Mouse (Mus musculus): ENCODE results near the gene Hoxb3. TPM values are rescaled to one million over a fixed set of nuclear protein-coding genes. Genes with fewer than 3 reads are reported as not detected.

Hoxb3 gene
- polyA plus RNA-seq, 2 experiments from 2014 or later: not detected

DNA sequence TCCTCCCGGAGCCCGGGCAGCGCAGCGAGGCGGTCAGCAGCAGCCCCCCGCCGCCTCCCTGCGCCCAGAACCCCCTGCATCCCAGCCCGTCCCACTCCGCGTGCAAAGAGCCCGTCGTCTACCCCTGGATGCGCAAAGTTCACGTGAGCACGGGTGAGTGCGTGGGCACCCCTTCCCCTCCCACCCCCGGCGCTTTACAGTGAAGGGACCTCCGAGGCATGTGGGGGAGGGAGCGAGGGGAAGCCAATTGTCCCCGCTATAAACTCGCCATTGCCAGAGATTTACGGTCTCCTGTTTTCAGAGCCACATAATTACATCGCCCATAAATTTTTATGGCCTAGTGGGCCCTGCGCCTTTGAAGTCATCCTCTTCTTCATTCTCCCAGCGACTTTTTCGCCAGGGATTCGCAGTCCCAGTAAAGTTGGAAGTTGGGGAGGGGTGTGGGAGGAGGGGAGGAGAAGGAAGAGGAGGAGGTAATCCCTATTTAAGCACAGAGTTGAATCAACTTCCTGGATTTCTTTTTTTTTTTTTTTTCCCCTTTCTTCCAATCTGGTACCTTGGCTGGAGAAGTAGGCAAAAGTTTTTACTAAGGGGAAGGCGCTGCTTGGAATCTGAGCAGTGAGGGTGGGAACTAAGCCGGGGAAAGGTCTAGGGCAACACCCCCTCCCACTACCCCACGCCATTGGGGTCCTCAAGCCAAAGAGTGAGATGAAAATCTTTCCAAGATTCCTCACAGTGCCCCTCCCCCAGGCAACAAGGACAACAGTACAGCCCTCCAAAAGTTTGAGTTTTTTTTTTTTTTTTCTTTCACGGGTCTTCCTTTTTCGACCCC, 3.8 kb upstream of the Hoxb3 start:
- ATAC-seq: no peak

DNA sequence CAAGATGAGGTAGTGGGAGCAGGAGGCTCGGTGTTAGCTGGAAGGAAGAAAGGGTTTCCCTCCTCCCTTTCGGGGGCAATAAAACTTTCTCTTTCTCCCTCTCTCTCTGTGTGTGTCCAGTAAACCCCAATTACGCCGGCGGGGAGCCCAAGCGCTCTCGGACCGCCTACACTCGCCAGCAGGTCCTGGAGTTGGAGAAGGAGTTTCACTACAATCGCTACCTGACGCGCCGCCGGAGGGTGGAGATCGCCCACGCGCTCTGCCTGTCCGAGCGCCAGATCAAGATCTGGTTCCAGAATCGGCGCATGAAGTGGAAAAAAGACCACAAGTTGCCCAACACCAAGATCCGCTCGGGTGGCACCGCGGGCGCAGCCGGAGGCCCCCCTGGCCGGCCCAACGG, 3.2 kb upstream of the Hoxb3 start:
- no peak for ATAC-seq

DNA sequence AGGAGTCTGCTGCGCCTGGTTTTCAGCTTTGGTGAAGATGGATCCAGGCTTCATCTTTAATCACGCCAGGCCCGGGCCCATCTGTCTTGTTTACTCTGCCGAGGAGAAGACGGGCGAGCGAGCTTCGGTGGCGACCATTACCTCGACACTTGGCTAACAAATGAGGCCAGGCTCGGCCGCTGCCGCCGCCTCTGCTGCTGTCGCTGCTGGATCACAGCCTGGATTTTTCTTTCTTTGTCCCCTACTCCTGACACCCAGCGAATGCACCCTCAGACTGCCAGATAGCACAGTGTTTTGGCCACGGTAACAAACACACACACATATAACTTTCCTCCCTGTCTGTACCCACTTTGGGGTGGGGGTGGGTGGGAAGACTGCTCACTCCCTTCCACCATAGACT, 2.4 kb upstream of the Hoxb3 start:
- no peak for ATAC-seq

DNA sequence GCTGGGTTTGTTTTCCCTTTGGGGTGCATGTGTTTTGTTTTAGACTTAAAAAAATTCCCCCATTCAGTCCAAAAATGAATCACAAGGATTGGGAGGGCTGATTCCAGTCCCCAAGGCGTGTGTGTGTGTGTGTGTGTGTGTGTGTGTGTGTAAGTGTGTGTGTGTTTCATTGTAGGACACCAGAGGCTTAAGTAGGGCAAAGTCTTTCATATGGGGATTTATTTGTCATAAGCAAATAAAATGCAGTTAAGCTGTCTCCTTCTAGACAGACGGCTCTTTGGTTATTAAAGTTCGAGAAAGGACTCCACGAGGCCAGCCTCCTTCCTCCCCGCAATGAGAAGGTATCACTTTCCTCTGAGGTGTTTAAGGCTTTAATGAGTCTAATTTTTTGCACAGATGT, 1.3 kb upstream of the Hoxb3 start:
- ATAC-seq: no peak

DNA sequence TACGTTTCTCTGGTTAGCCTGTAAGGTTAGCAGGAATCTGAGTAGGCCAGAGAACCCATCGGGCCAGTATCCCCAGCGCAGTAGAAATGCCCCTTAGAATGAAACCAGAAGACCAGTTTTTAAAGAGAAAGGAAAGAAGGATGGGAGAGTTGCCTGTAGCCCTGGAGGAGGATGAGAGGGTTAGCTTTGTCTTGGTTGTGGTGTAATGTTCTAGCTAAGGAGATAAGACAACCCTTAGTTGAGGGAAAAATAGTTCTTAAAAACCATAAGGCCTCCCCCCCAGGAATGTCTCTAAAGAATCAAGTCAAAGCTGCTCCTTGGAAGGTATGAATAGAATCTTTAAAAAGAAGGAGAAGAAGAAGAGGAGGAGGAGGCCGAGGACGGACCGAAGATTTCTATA, 388 bp upstream of the Hoxb3 start:
- ATAC-seq: no peak

DNA sequence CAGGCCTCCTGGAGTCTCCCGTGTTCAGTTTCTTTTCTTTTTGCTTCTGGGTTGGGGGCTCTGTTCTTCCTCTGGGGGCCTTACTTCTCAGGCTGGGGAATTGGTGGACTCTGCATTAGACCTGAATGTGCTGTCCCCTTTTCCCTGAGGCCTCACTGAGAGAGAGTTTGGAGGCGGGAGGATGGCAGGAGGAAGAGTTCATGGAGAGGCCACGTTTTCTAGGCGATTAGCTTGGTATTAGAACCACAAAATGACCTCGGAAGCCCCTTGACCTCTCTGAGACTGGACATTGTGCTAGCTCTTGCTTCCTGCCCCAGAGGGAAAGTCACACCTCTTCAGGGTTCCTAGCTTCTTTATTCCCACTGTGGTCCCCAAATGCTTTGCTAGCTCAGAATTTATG, 999 bp downstream of the Hoxb3 start:
- ATAC-seq: no peak

DNA sequence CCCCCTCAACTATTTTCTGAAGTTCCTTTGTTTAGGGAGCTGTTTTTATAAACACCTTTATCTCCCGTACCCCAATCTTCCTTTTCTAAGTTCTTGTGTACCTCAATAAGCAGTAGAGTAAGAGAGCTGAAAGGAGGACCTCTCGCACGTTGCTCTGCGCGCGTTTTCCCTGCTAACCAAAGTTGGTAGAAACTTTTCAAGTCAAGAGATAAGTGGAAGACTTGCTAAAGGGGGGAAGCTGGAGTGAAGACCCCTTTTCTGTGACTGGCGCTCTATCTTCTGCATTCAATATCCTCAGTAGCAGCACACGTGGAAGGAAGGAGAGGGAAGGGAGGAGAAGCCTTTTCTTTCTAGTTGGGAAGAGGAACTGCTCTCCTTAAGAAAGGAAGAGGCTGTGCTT, 1.8 kb downstream of the Hoxb3 start:
- no peak for ATAC-seq

DNA sequence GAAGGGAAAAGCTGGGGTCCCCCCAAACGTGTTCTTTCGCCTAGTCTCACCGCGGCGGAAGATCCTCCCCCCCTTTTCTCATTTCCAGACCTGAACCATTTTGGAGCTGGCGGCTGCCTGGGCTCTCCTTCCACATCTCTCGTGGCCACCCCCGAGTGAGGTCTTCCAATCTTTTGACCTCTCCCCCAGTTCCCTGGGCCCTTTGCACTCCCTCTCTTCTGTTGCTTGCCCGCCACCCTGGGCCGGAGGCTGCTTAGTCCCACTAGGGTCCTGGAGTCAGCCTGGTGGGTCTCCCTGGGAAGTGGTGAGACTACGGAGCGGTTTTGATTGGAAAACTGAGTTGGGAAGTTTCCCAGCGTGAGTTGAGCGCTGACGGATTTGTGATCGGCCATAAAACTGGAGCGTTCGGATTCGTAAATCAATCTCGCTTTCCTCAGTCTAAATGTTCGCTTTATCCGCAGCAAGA, 2.7 kb downstream of the Hoxb3 start:
- ATAC-seq: no peak

DNA sequence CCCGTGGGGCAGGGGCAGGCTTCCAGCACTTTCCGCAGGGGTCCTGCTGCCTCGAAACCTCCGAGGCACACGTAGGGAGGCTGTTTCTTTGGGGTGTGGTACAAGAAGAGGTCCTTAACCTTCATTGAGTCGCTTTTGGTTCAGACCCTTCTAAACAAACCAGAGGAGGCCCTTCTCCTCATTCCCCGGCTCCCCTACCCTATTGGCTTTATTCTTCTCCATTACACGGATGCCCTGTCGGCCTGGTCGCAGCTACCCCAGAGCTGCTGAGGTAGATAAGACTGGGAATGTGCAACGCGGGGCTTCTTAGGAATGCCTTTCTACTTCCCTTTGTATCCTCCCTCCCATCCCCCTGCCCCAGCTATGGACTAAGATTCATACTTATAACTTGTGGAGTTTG, 3.6 kb downstream of the Hoxb3 start:
- no peak for ATAC-seq

DNA sequence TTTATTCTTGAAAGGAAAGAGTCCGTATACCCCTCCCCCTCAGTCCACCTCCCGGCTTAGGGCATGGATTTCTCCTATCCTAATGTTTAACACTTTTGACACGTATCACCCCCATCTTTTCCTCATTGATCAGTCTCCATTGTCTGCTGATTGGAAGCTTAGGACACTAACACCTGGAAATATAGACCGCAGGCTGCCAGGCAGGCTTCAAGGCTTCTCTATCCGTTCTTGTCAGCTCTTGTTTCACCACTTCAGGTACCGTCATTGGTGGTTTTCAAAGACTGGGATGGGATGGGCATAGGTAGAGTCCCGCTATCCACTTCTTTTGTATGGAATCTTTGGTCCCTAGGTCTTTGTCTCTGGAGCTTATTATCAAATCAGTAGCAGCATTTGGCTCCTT, 4.0 kb downstream of the Hoxb3 start:
- no peak for ATAC-seq

DNA sequence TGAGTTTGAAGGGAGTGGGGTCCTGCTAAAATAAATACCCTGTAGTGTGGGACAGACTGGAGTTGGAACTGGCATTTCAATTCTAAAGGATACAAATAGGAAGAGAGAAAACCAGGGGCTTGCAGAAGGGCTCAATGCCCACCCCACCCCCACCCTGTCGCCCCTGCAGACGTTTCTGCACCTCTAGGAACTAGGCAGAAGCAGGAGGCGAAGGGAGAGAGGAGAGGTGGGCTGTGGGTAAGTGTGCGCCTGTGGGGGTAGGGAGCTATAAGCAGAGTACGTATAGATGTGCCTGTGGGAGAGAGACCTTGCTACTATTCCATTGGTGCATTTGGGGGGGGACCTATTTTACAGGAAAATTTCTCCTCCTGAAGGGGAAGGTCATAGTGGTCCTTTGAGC, 4.6 kb downstream of the Hoxb3 start:
- no peak for ATAC-seq

DNA sequence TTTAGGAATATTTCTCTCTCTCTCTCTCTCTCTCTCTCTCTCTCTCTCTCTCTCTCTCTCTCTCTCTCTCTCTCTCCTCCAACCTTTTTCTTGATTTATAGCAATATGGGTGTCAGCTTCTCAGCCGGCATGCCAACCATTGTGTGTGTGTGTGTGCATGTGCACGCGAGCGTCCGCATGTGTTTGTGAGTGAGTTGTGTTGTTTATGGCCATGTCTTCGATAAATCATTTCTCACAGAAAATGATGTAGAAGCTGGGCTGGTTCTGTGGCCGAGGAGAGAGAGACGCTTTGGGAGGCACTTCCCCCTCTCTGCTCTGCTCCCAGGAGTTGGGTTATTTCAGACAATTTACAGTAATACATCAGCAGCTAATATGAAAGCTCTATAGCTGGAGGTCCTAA, 5.5 kb downstream of the Hoxb3 start:
- ATAC-seq: no peak

DNA sequence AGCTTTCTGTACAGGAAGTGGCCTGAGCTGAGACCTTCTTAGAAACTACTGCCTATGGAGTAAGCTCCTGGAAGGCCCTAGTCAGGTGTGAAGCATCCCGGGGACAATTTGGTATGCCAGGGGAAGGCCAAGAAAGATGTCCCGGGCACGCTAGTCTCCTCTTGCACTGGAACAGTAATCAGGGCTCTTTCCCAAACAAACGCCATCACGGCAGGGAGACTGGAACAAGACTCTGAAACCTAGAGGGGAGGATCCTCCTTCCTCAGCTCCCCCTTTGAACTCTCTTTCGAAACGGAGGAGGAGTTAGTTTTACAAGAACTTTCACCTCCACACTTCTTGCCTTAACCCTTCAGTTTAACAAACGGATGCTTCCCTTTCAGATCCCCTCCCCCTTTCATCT, 9.0 kb downstream of the Hoxb3 start:
- no peak for ATAC-seq

DNA sequence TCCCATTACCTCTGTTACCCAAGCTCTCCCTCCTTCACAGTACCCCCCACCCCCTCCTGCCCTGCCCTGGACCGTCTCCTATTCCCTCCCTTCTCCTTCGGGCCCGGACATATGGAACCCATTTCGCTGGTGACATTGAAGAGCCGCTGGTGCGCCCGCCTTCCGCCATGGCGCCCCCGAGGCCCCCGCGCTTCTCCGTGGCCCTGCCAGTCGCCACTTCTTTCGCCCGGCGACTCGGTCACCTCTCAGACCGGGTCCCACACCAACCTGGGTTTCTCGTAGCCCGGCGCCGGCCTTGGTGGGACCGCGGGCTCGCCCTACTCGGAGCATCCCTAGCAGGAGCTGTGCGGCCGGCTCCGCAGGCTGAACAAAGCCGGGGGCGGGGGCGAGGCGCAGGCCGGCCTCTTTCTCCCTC, 9.5 kb downstream of the Hoxb3 start:
- ATAC-seq: no peak

DNA sequence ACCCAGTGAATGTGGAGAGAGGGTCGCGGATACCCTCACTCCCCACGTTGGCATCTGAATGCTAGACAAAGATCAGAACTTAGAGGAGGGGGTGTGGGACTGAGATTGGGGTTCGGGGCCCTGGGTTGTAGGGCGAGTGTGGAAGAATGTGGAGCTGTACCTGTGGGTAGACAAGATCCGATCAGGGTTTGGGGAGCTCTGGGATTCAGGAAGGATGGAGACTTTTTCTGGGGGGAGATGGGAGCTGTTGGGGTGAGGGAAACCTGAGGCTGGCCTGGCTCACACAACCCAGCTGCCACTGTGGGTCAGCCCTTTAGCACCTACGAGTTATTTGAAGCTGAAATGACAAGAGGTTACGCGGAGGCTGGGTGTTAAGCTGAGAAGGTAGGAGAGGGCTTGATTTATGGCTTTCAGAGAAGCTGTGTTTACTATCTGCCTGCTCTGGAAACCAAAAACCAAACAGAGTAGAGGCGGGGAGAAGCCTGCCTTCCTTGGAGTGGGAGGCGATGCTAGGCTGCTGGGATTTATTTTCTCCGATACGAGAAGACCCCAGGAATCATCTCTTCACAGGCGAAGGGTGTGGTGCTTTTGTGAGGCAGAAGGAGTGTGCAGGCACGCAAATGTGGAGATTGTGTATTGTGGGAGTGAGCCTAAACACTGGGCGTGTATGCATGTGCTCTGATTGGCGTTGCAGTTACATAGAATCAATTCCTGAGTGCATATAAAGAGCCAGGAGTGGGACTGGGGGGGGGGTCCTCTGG, 10.3 kb downstream of the Hoxb3 start:
- ATAC-seq: no peak

DNA sequence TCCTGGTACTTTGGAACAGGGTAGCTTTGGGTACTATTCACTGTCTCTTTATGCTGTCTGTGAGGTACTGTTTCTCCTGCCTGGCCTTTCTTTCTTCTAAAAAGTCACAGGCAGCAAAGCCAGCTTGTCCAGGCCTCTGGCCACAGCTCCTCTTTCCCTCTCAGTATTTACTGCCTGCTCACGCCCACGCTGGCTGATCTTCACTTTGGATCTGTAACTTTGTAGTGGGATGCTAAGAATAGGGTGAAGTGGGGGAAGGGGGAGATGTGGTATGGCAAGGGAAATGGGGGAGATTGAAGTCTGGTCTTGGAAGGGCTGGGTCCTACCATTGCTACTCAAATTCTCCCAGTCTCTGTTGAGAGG, 10.9 kb downstream of the Hoxb3 start:
- ATAC-seq: no peak

DNA sequence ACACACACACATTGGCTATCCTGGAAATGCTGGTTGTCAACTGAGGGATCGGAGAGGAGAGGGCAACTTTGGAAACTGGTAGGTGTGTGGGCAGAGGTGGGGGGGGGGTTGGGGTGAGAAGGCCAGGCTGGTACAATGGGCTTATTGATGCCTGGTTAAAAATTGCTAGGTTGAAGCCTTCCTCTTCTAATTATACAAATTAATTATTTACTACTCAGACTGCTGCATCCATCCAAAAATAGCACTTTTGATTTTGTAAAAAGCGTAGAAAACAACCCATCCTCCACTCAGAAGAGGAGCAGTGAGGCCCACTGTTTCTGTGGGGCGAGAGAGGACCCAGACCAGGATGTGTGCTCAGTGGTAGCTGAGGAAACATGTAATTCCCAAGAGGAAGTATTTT, 11.9 kb downstream of the Hoxb3 start:
- ATAC-seq: no peak

DNA sequence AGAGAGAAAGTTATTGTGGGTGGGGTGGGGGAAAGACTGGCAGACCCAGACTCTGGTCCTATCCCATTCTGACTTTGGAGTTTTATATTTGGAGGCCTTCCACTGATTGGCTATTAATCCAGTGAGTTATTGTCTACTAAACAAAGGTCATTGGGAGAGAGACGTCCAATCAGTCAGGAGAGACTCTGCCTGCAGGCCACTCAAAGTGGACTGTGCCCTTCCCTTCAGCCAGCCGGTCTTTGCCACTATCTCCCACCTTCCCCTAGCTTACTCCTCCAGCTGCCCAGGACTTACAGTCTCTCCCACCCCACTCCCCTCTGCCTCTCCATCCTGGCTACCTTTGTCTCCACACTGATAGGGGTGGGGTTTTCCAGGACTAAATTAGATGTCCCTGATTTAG, 13.5 kb downstream of the Hoxb3 start:
- ATAC-seq: no peak

DNA sequence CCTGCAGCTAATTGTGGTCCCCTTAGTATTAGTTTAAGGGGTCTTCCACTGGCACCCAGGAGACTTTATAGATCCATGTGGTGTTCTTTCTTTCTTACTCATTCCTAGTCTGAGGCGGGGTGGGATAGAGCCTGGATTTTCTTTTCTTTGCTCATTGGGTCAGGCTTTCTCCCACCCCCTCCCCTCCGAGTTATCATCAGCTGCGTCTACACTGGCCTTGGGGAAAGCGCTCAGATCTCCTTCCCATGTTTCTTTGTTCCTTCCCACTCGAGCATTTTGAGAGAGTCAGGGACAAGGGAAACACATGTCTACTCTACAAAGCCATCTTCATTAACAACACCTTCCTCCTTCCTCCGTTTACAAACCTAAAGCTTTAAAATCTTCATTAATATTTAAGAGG, 13.9 kb downstream of the Hoxb3 start:
- ATAC-seq: no peak

DNA sequence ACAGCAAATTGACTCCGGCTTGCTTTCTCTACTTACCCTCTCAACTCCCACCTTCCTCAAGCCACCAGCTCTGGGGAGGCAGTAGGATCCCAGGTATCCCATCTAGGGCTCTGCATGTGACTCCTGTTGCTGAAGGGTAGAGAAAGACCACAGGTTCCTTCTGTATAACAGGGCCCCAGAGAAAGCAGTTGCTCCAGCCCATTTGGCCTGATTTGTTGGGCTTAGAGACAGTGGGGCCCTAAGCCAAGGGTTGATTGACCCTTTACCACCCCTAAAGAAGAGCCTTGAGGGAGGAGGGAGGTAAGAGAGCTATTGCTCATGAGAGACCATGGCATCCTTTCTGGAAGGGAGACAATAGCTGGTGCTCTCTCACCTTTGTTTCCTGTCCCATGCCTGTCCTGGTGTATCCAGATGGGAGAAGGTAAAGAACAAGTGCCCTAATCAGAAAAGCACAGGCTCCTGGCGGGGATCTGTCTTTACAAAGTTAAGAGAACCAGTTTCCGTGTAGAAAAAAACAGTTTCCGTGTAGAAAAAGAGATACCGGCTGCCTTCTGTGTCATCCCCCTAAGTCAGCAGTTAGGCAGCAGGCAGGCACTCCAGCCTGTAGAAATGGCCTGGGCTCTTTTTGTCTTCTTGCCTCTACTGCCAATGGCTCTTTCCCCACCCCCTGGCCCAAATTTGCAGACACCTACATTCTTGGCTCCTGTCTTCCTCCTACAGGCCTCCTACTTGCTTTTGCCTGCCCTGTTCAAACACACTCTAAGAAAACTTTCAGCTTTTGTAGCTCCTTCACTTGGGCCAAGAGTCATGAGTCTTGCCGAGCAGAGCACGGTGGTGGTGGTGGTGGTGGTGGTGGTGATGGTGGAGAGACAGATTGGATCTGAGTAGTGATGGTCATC, 16.1 kb downstream of the Hoxb3 start:
- no peak for ATAC-seq

DNA sequence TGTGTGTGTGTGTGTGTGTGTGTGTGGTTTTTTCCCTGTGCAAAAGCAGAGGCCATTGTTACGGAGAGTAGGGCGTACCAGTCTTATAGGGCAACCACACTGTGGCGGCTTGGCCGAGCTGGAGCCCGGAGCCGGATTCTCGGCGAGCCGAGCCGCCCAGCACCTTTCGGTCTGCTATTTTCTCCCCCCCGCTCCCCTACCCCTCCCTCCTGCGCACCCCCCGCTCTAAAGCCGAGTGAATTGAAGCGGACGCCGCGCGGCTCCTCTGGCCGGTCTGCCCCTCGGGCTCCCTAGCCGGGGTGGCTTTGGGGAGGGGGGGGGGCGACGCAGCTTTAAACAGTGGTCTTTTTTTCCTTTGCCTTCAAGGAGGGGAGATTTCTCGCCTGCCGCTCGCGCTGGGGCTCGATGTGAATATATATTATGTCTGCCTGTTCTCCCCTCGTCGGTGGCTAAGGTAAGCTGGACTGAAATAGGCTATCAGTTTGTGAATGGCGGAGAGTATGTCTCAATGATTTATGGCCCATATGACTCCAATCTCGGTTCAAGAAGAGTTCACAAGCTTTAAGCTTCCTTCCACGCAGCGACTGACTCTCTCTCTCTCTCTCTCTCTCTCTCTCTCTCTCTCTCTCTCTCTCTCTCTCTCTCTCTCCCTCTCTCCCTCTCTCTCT, 17.7 kb downstream of the Hoxb3 start:
- ATAC-seq: no peak

DNA sequence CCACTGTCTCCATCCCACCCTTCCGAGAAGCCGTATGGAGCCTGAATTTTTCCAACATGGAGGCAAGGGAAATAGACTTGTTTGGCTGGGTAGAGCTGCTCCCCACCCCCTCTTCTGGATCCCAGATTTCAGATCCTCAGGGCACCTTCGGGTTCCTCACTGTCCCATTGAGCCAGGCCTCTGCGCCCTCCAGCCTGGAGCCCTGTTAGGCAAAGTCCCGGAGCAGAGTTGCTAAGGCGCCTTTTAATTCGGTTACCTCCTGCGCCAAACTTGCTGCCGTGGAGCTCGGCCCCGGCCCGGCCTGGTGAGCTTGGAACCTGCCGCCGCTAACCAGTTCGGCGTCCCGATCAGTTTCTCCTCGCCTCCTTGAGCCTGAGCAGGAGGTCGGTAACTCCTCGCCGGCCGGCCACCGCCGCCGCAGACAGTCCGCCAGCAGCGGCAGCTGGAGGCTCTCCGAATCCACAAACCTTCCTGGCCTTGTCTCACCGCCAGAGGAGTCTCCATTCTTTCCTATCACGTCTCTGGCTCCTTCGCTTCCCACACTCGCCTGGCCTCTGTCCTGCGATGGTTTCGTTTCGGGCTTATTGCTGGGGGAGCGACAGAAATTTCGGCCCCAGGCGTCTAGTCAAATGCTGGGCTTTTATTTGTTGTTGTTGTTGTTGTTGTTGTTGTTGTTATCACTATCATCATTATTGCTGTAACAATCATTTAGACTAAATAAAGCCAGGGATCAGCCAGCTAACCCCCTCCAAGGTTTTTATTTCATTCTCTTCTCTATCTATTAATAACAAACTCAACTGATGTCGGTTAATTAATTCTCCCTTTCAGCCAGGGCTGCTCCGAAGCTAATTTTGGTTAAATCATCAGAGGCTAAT, 18.8 kb downstream of the Hoxb3 start:
- ATAC-seq: no peak
